Mouse (Mus musculus): Measurements from ENCODE around the gene Exoc3. TPM values are rescaled to one million over a fixed set of nuclear protein-coding genes. Genes with fewer than 3 reads are reported as not detected.

The Exoc3 gene
- polyA plus RNA-seq (2014; fragmentation: Illumina TruSeq; extraction: RNeasy Lipid Tissue Mini Kit (QIAGEN cat#74804); ENCODE audit: low read depth, low replicate concordance): 80.3 TPM

GRCm38 (mm10) chr13:74208317-74208985 is at the start of gene Exoc3:
Exoc3 (minus strand) TSS chr13:74208732.

GRCm38 (mm10) chr13:74121141-74121602 is 87.4 kb downstream of the Exoc3 start, which contains the start of gene Slc9a3:
Slc9a3 (plus strand) TSS chr13:74121457.

Other genes with a start within 250 kb of the Exoc3 start
- gene Zdhhc11, start 244.9 kb downstream of the Exoc3 start, polyA plus RNA-seq (2014; fragmentation: Illumina TruSeq; extraction: RNeasy Lipid Tissue Mini Kit (QIAGEN cat#74804); ENCODE audit: low read depth, low replicate concordance): not detected
- gene Tppp, start 199.3 kb downstream of the Exoc3 start, polyA plus RNA-seq (2014; fragmentation: Illumina TruSeq; extraction: RNeasy Lipid Tissue Mini Kit (QIAGEN cat#74804); ENCODE audit: low read depth, low replicate concordance): 13.8 TPM
- gene Cep72, start 146.4 kb downstream of the Exoc3 start, polyA plus RNA-seq (2014; fragmentation: Illumina TruSeq; extraction: RNeasy Lipid Tissue Mini Kit (QIAGEN cat#74804); ENCODE audit: low read depth, low replicate concordance): 5.9 TPM
- gene Slc9a3, start 87.3 kb downstream of the Exoc3 start, polyA plus RNA-seq (2014; fragmentation: Illumina TruSeq; extraction: RNeasy Lipid Tissue Mini Kit (QIAGEN cat#74804); ENCODE audit: low read depth, low replicate concordance): 0.12 TPM
- 2.2 TPM for gene Ahrr, start 83.6 kb upstream of the Exoc3 start, polyA plus RNA-seq (2014; fragmentation: Illumina TruSeq; extraction: RNeasy Lipid Tissue Mini Kit (QIAGEN cat#74804); ENCODE audit: low read depth, low replicate concordance)
- gene Pdcd6, start 108.8 kb upstream of the Exoc3 start, polyA plus RNA-seq (2014; fragmentation: Illumina TruSeq; extraction: RNeasy Lipid Tissue Mini Kit (QIAGEN cat#74804); ENCODE audit: low read depth, low replicate concordance): 241 TPM
- gene Sdha, start 141.5 kb upstream of the Exoc3 start, polyA plus RNA-seq (2014; fragmentation: Illumina TruSeq; extraction: RNeasy Lipid Tissue Mini Kit (QIAGEN cat#74804); ENCODE audit: low read depth, low replicate concordance): 535 TPM
- gene Ccdc127, start 141.6 kb upstream of the Exoc3 start, polyA plus RNA-seq (2014; fragmentation: Illumina TruSeq; extraction: RNeasy Lipid Tissue Mini Kit (QIAGEN cat#74804); ENCODE audit: low read depth, low replicate concordance): 35.6 TPM
- 1.8 TPM for gene Lrrc14b, start 155.3 kb upstream of the Exoc3 start, polyA plus RNA-seq (2014; fragmentation: Illumina TruSeq; extraction: RNeasy Lipid Tissue Mini Kit (QIAGEN cat#74804); ENCODE audit: low read depth, low replicate concordance)
- gene Zfp72, start 182.1 kb upstream of the Exoc3 start, polyA plus RNA-seq (2014; fragmentation: Illumina TruSeq; extraction: RNeasy Lipid Tissue Mini Kit (QIAGEN cat#74804); ENCODE audit: low read depth, low replicate concordance): 22.9 TPM
- 9.7 TPM for gene Ftl1-ps1, start 191.0 kb upstream of the Exoc3 start, polyA plus RNA-seq (2014; fragmentation: Illumina TruSeq; extraction: RNeasy Lipid Tissue Mini Kit (QIAGEN cat#74804); ENCODE audit: low read depth, low replicate concordance)

Measured in adrenal gland, adult 10 weeks (tissue).